Mouse (Mus musculus) CH12.LX (cell line): ENCODE measurements around the gene Htr1f.

Source experiments
- CTCF ChIP-seq, 2 experiments: IDR thresholded peaks in 1 of 2; conservative IDR thresholded peaks in 1 of 2; 2 replicates each; pipeline ENCODE4 v1.5.1; 2011 to 2012; ENCODE audit warnings: low read depth in 2 of 2, low read length in 2 of 2, improper control_type of control experiment in 1 of 2, inconsistent platforms in 1 of 2, mild to moderate bottlenecking in 1 of 2, moderate library complexity in 1 of 2
- EP300 ChIP-seq: IDR thresholded peaks from 2 replicates; pipeline ENCODE4 v1.6.1; 2011; ENCODE audit warnings: low read length, improper control_type of control experiment
- HCFC1 ChIP-seq: IDR thresholded peaks from 2 replicates; pipeline ENCODE4 v1.6.1; 2012; ENCODE audit warnings: low read depth, mild to moderate bottlenecking, inconsistent platforms, low read length, improper control_type of control experiment
- KAT2A ChIP-seq: IDR thresholded peaks from 2 replicates; pipeline ENCODE4 v1.6.1; 2012; ENCODE audit warnings: low read length, improper control_type of control experiment, inconsistent platforms; ENCODE audit not compliant: insufficient replicate concordance
- MXI1 ChIP-seq: IDR thresholded peaks from 2 replicates; pipeline ENCODE4 v1.6.1; 2011; ENCODE audit warnings: mild to moderate bottlenecking, low read depth, low read length, improper control_type of control experiment
- NELFE ChIP-seq: IDR thresholded peaks from 2 replicates; pipeline ENCODE4 v1.6.1; 2011; ENCODE audit warnings: low read depth, low read length, improper control_type of control experiment
- NRF1 ChIP-seq: IDR thresholded peaks from 2 replicates; pipeline ENCODE4 v1.6.1; 2014; ENCODE audit warnings: low read depth, mild to moderate bottlenecking, inconsistent platforms, low read length, improper control_type of control experiment, moderate library complexity
- POLR2A ChIP-seq: IDR thresholded peaks from 2 replicates; pipeline ENCODE4 v1.6.1; 2011; ENCODE audit warnings: low read depth, mild to moderate bottlenecking, improper control_type of control experiment, low read length
- TBP ChIP-seq: conservative IDR thresholded peaks from 2 replicates; pipeline ENCODE4 v1.6.1; 2011; ENCODE audit warnings: low read depth, low read length, improper control_type of control experiment
- UBTF ChIP-seq: IDR thresholded peaks from 2 replicates; pipeline ENCODE4 v1.6.1; 2012; ENCODE audit warnings: low read depth, mild to moderate bottlenecking, inconsistent platforms, low read length, improper control_type of control experiment, moderate library complexity
- USF1 ChIP-seq: IDR thresholded peaks from 2 replicates; pipeline ENCODE4 v1.6.1; 2014; ENCODE audit warnings: low read depth, mild to moderate bottlenecking, inconsistent platforms, low read length, improper control_type of control experiment
- ZNF384 ChIP-seq: IDR thresholded peaks from 2 replicates; pipeline ENCODE4 v1.6.1; 2012; ENCODE audit warnings: low read depth, low read length, improper control_type of control experiment, inconsistent platforms

DNA sequence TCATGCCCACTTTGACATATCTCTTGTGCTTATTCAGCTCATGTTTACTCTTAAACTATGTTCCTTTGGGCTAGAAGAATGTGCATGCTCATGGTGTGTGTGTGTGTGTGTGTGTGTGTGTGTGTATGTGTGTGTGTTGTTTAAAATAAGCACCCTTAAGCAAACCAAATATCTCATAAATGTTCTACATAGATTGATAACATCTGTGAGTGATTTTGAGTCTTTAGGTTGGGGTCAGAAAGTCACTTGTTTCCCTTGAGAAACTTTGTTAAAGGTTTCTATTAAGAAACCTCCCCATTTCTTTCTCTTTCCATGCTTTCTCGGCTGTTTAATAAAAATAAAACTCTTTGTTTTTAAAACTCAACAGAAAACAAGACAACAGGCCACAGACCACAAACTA lies 88.1 kb downstream of the Htr1f start:
- TF ChIP-seq POLR2A, result no peak
- TF ChIP-seq CTCF (conservative IDR thresholded peaks at IDR 0.05 in 1 of 2, IDR thresholded peaks at IDR 0.05 in 1 of 2; ENCODE audit: low read depth in 2 of 2, low read length in 2 of 2), result no peak
- no peak for TF ChIP-seq TBP
- TF ChIP-seq EP300, result no peak
- TF ChIP-seq NRF1, result no peak
- no peak for TF ChIP-seq KAT2A
- TF ChIP-seq MXI1, result no peak
- no peak for TF ChIP-seq UBTF
- TF ChIP-seq ZNF384, result no peak
- TF ChIP-seq USF1, result no peak
- TF ChIP-seq NELFE, result no peak
- no peak for TF ChIP-seq HCFC1
